Mouse (Mus musculus) CD4-positive, CD25-positive, alpha-beta regulatory T cell, adult 4 months (primary cell): ENCODE results near the gene Gm17349. TPM values are rescaled to one million over a fixed set of nuclear protein-coding genes. Genes with fewer than 3 reads are reported as not detected.
A peak's percentile ranks its signal among the peaks of the same experiment; 100 is the strongest.

ENCODE experiments used
- ATAC-seq: one replicate; pipeline ENCODE4 v1.8.0; 2017
- polyA plus RNA-seq, 2 experiments: library from polyadenylated mRNA; unstranded; fragments of 100-300 nt; shearing (Covaris generic); gene quantifications; one replicate each; pipeline ENCODE4 v1.2.1; 2017

Gm17349 gene
- polyA plus RNA-seq, 2 experiments from 2014 or later = not detected

DNA sequence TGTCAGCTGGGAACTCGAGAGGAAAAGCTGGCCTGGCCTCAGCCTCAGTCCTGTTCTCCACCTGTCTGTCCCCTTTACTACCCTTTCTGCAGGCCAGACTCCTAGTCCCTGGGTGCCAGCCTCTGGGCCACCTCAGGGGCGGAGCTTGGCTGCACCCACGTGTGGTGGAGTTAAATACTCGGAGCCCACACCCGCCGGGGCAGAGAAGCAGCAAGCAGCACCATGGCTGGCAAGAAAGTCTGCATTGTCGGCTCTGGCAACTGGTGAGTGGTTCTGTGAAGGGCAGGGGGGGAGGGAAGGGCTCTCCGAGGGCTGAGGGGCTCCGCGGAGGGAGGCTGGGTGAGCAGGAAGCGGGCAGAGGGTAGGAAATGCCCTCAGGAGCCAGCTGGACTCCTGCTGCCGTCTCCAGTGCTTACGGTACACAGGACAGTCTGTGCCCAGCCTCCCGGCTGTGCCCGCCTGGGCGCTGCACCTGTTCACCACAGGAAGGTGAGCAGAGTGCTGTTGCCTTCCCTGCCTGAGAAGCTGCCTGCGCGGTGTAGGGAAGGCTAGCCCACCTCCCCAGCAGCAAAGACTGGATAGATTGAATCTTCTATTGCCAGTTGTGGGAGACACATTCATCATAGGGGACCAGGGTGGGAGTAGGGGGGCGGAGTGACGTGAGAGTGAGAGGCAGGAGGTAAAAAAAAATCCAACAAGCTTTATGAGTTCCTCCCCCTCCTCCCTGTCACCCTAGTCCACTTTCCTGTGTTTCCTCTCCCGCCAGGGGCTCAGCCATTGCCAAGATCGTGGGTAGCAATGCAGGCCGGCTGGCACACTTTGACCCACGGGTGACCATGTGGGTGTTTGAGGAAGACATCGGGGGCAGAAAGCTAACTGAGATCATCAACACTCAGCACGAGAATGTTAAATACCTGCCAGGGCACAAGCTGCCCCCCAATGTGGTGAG lies 12.4 kb upstream of the Gm17349 start, which contains the start of gene Gpd1:
TSS of gene Gpd1 (plus strand) at position 130 of the 949 bp plus-strand sequence.
- ATAC-seq = no peak

DNA sequence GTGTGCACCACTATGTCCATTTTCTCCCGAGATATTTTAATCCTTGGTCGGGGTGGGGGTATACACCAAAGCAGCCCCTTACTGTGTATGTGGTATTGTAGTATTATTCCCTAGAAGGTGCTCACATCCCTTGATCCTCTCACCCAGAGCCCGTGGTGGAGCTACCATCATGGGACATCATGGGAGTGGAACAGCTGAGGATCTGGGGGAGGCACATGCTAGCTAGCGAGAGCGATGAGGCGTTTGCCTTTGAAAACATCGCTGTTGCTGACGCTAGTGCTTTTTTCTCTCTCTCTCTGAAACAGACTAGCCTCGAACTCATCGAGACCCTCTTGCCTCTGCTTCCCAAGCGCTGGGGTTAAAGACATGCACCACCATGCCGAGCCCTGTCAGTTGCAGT lies 11.5 kb upstream of the Gm17349 start:
- ATAC-seq = no peak

DNA sequence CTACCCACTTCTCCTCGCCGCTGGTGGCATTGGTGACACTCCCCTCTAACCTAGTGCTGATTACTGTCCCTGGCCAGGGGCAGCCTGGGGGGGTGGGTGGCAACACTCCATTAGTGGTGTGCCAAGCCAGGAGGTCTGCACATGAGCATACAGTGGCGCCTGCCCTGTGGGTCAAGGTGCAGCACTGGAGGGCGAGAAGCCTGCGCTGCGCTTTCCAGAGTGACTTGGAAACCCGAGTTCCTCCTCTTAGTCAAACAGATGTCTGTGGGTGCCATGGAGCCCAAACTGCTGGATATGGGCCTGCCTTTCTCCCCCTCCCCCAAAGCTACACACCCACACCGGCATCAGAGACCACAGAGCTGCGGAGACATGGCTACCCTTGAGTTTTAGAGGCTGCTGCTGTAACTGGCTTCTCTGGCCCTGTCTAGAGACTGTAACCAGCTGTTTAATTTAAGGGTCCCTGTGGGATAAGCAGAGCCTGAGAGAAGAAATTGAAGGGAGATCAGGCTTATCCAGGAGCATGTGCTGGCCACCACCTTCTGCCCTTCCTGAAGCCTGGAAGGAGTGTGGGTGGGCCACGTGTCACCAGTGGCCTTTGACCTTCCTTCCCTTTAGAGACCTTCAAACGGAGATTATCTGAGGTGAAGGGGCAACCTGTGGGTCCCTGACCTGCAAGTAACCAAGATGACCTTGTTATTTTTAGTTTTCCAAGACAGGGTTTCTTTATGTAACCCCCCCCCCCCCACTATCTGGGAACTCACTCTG lies 10.9 kb upstream of the Gm17349 start:
- no peak for ATAC-seq

DNA sequence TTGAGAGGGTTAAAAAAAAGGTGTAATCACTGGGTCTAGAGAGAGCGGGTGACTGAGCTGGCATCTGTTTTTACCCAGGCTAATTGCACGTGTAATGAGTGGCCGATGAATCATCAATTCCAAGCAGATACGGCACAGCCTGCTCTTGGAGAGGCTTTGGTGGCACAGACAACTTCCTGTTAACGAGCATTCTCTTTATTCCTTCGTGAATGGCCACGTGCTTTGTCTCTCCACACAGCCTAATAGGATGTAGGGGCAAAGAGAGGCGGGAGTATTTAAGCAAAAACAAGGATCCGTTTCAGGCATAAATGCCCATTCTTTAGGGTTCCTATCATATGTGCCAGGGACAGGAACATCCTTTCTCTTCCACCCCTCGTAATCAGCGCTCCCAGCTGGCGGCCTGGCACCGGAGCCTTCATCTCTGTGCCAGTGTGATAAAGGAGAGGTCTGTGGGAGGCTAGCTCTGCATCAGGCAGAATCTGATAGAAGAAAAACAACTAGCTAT lies 10.1 kb upstream of the Gm17349 start:
- ATAC-seq = no peak

DNA sequence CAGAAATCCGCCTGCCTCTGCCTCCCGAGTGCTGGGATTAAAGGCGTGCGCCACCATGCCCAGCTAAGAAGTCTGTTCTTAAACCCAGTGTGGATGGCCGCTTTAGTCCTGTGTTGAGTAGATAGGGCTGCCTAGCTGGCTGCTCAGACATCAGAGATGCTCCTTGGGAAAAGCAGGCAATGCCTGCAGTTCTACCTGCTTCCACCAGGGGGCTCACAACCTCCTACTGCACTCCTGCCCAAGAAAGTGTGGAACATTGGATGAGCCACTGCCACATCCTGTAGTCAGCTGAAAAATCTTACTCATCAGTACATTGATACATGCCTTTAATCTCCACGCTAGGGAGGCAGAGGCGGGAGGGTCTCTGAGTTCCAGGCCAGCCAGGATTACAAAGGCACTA lies 9.6 kb upstream of the Gm17349 start:
- ATAC-seq = peak; percentile 81

DNA sequence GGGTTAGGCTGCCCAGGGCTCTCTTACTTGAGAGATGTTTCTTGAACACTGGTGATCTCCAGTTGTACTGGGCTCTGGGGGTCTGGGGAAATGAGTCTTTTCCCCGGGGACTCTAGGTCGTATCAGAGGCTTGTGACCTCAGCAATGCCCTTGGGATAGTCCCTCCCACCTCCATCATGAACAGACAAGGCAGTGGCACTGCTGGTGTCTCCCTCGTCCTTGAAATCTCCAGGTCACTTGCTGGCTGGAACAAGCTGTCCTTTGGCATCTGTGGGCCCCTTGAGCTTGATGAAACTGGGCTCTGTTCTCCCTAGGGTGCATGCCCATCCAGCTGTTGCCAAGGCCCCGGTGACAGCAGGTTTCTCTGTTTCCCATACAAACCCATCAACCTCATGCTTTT lies 8.9 kb upstream of the Gm17349 start:
- no peak for ATAC-seq

DNA sequence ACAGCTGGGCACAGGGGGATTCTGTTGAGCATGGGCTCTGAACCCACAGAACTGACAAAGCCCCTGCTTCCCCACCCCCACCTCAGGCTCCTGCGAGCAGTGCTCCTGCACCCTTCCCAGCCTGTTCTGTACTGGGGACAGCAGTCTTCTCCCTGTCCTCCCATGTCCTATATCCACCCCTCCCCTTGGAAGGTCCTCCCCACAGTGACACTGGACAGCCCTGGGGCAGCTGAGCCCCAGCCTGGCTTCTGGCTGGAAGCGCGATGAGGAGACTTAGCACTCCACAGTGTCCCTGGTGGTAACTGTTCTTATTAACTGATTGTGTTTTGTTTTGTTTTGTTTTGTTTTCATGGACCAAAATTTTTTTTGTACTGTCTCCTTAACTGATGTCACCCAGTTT lies 8.3 kb upstream of the Gm17349 start:
- no peak for ATAC-seq

DNA sequence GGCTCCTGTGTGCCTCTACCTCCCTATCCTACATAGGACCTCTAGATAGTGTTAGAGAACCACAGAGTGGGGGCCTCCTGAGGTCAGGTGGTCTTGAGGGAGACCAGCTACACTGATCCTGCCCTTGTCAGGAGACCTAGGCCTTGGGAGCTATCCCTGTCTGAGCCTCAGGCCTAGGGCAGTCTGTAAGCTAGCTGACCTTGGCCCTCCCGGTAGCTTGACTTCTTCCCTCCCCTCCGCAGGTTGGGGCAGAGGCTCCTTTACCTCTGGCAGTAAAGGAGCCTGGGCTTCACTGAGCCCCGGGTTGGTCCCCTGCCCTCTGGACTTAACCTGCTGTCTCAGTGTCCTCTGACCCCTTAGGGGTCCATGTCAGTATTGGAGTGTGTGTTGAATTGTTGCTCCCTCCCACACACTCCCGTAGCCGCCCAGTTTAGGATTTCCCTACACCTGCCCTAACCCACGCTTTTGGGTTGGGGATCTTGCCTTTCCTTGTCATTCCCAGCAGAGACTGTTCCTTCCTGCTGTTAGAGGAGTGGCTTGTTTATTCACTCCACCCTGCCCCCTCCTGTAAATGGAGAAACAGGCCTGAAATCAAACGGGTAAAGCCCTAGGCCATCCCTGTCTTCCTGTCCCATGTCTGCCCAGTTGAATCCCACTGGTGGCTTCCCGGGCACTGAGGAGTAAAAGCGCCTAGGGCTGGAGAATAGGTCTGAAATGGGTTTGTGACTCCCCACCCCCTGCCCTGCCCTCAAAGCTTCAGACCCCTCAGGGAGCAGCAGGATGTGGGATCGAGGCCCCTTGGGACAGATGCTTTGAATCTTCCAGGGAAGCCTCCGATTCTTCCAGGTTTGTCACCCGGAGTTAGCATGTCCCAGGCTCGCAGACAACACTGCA lies 7.6 kb upstream of the Gm17349 start:
- ATAC-seq = no peak

DNA sequence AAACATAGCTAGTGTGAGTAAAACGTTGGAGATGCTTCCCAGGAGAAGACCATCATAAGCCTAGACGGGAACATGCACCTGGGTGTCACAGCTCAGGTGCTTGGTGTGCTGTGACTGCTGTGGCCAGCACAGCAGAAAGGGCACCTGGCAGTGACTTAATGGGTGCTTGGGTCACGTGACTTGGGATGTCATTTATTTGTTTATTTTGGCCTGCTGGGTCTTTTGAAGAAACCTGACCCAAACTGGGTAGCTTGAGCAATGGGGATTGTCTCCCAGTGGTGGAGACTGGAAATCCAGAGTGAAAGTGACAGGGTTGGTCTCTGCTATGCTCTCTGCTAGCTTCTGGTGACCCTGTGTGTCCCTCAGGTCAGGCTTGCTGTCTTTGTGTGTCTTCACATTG lies 6.2 kb upstream of the Gm17349 start:
- no peak for ATAC-seq

DNA sequence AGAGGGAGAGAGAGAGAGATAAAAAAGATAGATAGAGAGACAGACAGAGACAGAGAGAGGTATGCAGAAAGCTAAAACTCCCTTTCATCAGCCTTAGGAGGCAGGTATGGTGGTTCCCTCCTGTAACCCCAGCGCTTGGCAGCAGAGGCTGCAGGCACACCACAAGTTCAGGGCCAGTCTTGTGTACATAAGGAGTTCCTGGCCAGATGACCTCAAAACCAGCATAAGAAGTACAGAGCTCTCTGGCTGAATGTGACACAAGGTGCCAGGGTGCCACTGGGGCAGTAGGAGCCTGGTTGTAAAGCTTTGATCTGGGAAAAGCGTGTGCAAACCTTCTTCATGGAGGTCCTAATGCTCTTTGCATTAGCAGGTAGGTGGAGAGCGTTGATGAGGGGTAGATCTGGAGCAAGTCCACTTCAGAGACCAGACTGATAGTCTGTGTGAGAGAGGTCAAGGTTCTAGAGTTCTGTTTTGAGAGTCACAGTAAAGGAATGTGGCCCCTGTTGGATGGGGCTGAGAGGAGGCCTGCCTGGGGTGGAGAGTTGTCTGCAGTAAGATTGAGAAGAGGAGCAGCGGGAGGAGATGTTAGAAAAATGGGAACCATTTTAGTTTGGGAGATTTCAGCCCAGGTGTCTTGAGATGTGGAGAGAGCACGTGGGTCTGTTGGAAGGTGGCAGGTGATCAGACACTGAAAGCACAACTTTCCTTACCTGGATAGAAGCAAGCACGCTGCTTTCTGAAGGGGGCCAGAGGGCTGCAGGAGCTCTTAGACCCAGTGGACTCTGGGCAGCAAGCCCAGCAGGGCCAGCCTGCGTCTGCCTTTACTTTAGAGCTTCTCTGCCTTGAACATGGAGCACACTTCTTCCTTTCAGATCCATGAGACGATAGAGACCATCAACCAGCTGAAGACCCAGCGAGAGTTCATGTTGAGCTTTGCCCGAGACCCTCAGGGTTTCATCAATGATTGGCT lies 5.2 kb upstream of the Gm17349 start:
- no peak for ATAC-seq

DNA sequence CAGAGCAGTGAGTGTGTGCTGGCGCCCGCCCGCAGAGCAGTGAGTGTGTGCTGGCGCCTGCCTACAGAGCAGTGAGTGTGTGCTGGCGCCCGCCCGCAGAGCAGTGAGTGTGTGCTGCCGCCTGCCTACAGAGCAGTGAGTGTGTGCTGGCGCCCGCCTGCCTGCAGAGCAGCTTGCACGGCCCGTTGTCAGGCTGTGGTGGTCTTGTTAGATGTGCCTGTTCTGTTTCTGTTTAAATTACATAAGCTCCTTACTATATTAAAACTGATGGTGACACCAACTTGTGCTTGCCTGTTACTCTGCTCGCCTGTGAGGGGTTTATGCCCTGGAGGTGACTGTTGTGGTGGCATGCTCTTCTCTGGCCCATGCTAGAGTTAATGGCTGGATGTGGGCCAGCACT lies 2.9 kb upstream of the Gm17349 start:
- ATAC-seq = no peak

DNA sequence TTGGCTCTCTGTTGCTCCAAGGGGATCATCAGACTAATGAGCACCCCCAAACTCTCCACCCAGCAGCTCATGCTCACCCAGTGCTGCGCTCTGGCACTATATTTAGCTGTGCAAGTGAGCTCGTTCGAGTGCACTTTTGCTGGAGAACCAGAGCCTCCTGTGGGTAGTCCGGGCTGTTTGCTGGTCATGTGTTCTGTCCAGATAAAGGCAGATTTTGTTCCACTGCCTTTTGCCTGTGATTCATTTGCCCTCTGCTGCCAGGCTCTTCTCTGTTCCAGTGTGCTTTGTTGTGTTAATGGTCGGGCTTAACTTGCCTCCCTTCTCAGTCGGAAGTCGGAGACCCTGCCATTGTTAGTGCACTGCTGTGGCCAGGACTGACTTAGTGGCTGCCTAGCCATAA lies 409 bp downstream of the Gm17349 start:
- no peak for ATAC-seq

DNA sequence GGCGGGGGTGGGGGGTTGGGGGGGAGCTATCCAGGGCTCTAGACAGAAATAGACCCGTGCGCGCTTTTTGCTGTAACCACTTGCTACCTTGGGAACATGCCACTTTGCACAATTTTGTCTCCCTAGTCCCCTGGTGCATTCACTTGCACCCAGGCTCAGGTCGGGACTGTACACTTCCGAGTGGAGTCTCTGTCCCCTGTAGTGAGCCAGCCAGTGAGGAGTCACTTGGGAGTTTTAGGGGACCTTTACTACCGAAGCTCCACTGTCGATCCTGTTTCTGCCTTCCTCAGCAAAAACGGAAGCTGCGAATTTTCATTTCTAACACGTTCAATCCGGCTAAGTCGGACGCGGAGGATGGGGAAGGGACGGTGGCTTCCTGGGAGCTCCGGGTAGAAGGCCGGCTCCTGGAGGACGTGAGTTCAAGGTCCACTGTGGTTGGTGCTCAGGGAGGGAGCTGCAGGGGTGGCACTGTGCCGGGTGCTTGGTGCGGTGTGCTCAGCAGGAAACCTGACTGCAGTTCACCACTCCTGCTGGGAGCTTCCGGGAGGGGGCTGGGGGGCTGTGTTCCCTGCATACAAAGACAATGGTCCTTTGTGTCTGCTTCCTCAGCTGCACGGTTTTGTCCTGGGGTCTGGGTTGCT lies 1.1 kb downstream of the Gm17349 start:
- no peak for ATAC-seq

DNA sequence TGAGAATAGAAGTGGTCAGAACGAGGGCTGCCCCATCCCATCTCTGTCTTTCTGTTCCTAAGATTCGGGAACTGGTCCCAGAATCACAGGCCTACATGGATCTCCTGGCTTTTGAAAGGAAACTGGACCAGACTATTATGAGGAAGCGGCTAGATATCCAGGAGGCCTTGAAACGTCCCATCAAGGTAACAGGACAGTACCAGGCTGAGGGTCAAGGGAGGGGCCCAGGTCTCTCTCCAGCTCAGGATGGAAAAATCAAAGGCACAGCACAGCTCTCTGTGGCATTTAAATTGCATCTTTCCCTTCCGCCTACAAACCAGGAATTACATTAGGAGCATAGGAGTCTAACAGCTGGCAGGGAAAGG lies 1.6 kb downstream of the Gm17349 start:
- no peak for ATAC-seq

DNA sequence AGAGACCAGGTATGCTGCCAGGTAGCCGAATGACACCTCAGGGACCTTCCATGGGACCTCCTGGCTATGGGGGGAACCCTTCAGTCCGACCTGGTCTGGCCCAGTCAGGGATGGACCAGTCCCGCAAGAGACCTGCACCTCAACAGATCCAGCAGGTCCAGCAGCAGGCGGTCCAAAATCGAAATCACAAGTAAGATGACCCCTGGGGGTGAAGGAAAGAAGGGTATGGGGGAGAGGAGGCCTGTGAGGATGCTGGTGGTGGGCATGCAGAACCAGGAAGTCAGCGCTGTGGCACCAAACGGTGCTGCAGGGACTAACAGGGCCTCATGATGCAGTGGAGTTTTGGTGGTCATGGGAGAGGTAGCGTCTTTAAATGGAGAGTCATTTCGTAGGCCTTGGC lies 2.2 kb downstream of the Gm17349 start:
- ATAC-seq = no peak

DNA sequence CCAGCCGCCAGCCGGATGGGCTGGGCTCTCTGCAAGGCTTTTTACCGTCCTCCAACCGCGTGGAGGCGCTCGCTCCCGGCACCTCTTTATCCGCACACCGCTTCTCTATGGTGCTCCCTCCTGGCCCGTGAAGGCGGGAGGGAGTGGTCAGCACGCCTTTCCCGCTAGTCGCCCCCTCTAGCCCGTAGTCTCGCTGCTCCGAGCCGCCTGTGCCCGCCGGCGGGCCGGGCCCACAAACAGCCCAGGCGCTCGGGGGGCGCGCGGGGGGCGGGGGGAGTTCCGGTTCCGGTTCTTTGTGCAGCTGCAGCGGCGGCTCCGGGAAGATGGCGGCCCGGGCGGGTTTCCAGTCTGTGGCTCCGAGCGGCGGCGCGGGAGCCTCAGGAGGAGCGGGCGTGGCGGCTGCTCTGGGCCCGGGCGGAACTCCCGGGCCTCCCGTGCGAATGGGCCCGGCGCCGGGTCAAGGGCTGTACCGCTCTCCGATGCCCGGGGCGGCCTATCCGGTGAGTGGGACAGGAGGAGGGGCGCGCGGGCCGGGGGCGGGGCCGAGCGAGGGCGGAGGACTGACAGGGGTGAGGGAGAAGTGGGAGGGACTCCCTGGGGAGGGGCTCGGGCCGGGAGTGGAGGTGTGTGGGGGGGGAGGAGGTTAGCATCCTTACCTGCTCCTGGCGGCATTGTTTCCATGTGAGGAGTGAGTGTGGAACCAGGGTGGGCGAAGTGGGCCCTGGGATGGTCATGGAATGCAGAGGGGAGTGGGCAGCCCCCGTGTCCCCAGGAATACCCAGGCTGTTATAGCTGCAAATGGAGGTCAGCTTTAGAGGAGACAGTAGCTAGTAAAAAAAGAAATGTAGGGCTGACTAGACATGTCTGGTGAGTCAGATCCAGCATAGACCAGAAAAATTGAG lies 3.0 kb downstream of the Gm17349 start, which contains the start of gene Smarcd1:
TSS of gene Smarcd1 (plus strand) at position 131 of the 902 bp plus-strand sequence.
- ATAC-seq = peak; percentile 86

DNA sequence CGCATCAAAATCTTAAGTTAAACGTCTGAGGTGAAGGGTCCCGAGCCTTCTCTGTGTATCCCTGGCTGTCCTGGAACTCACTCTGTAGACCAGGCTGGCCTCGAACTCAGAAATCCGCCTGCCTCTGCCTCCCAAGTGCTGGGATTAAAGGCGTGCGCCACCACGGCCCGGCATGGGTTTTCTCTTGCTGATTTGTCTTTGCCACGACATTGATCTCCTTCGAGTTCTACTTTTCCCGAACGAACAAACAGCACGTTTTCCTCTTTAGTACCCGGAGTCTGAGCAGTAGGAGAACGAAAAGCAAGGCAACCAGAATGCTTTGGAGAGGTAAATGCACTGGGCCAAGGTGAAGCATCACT lies 3.7 kb downstream of the Gm17349 start:
- peak; percentile 11 for ATAC-seq

DNA sequence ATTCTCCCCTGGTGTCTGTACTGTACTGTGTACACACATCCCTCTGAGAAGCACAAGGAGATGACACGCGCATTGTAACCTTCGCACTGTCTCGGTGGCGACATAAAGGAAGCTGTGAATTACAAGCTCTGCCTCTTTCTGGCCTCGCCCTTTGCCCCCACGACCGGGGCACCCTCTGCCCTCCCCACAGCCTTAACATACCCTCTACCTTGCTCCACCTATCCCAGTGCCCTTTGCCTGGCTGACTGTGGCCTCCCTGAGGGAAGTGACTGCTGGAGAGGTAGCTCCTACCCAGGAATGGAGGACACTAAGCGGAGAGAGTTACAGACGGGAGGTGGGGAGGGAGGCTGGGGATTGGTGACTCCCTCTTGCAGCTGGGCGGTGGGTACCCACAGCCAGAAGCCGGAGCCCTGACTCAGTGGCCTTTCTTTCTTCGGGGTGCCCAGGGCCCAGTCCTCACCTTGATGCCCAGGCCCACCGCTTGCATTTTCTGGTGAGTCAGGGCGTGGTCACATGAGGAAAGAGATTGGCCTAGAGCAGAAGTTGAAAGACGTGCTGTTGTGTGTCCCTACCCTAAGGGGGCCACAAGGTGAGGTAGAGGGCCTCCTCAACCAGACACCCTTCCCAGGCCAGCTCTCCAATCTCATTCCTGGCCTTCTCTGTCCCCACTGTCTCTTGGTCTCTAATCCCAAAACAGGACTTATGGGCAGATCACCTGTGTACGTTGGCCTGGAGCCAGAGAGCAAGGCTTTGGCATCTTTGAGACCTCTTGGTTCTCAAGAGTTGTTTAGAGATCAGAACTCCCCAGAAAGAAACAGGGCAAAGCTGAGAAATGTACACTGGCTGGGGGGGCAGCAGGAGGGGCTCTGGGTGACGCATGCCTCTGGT lies 4.8 kb downstream of the Gm17349 start:
- ATAC-seq = no peak

DNA sequence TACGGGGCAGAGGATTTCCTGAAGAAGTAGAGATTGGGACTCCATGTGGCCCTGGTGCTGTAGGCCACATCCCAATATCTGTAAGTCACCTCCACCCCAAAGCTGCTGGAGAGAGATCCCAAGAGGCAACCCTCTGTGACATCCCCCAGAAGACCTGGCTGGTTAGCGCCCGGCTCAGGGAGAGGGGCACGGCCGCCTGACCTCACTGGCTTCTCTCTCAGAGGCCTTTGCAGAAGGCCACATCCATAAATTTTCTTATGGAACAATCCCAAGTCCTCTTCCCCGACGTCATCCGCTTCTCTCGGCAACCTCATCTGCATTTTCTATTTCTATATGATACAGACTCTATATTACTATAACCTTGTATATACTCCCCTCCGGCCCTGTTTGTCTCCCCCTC lies 5.6 kb downstream of the Gm17349 start:
- no peak for ATAC-seq
